Mouse (Mus musculus): ENCODE results near the gene Bdkrb1.
A peak's percentile ranks its signal among the peaks of the same experiment; 100 is the strongest.

Bdkrb1 gene

DNA sequence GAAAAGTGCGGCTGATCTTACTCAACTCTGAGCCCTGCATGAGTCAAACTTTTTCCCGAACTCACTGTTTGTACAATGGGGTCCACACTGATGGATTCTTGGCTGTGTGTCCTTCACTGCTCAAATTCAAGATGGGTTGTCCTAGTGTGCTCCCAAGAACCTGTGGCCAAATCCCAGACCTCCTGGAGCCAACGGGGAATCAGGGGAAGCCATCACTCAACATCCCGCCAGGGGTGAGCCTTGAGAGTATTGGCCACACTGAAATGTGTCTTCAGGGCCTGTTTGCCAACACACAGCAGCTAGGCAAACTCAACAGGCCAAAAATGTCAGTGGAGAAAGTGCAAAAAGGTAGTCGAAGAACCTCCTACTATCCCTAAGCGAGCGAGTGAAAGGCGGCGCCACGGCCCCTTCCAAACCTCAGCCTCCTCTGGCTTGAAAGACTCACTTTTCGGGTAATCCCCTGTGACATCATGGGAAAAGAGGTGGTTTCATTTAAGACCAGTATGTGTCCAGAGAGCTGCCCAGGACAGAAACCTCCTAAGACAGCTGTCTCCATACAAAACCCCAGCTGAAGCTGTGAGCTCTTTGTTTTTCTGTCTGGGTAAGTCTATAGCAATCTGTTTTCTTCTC is at the start of gene Bdkrb1:
Gene Bdkrb1, plus strand, starts transcription at position 505 of the 630 bp plus-strand sequence.
- no peak for DNase-seq

DNA sequence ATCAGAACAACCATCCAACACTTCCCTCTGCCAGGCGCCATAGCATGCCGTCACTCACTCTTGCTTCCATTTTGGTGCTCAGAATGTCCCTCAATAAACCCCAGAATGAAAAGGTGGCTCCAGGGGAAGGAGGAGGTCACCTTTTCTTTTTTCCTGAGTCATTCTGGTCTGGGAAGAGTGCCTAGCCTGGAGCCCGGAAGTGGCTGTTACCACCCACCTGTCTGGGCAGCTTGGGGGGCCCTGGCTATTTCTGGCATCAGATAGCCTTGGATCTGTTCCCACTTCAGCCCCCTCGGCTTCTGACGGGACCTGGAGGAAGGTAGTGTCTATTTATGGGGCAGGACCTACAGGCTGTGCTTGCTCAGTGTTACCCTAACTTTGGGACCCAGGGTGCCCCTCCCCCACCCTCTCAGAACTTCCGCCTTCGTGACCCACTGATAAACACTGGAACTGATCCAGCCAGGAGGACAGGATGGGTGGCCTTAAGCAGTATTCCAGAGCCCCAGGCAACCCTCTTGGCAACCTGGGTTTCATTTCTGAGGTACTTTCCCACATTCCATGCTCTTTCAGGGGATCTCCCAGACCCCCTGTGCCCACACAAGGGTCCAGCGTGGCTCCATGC is 48.6 kb upstream of the Bdkrb1 start:
- no peak for DNase-seq

DNA sequence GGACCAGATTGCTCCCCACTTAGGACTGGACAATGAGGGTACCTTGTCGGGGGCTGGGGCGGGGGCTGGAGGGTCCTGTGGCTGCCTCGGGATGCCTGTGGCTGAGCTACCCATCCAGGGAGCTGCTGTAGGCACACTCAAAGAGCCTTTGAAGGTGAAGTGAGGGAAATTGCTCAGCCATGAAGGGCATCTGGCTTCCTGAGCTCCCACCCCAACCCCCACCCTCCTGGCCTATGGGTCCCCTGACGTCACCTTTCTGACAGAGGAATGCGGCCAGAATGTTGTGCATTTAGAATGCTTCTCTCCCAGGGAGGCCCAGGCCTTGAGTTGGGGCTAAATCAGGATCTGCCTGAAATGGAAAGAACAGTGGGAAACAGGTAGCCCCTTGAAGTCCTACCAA is 47.7 kb upstream of the Bdkrb1 start:
- DNase-seq, result no peak

- no peak for DNase-seq
These were observed 45.5 kb upstream of the Bdkrb1 start for GRCm38 (mm10) chr12:105557250-105557925.

- DNase-seq, result no peak
These were observed 41.8 kb upstream of the Bdkrb1 start for GRCm38 (mm10) chr12:105561007-105561534.

DNA sequence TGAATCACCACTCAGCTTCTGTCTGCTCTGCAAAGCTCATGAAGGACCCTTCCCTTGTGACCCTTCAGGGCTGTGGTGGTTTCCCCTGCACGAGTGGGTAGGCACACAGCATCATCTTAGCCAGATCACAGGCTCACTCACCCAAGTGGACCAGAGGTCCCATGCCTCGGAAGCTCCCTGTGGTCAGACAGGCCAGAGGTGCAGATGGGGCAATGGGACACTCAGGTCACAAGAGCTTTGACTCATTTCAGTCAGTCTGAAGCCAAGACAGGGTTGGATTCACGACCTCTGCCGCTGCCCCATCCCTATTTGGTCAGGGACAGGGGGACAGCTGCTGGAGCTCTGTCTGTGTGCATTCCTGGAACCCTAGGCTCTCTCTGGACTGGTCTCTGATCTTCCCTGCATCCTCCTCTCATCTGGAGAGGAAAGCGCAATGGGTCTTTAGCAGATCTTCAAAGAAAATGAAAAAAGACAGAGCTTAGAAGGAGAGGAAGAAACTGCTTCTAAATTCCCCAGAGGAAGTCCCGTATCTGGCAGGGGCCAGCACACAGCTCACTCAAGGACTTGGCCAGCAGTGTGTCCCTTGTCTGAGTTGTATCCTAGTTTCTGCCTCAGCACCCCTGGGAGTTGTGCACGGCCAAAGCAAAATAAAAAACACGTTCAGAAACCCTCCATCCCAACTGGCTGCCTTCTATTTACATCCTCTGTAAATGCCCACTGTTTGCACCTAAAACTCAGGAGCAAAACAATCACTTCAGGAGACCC is 40.6 kb upstream of the Bdkrb1 start:
- DNase-seq, result no peak

DNA sequence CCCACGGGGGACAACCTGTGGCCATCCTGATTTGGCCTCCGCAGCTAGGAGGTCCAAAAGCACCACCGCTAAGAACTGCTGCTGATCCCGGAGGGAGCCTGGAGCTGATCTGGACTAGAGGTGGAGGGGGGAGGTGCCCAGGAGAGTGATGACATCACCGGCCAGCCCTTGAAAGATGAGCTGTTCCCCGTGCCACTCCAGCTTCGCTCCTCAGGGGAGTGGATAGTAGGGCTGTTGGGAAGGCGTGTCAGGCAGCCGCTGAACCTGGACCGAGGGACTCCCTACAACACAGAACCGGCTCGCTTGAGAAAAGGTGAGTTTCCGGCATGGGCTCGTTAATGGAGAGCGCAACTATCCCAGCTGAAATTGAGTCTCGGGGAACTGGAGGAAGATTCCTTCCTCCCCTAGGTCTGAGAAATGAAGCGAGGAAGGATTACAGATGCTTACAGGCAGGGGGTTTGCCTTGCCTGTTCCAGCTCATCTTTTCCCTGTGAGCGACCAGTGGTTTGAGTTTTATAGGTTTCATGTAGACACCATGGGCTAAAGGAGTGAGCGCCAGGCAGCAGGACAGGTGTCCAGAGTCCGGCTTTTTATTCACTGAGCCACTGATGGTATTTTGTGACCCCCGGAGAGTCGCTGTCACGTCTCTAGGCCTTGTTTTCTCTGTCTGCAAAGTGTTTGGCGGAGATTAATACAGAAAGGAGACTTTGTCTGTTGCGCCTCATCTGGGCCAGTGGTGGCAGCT is 39.8 kb upstream of the Bdkrb1 start, which contains the start of gene Bdkrb2:
Gene Bdkrb2, plus strand, starts transcription at position 291 of the 745 bp plus-strand sequence.
- DNase-seq, result no peak

- no peak for DNase-seq
These were observed 39.1 kb upstream of the Bdkrb1 start for GRCm38 (mm10) chr12:105563726-105564275.

DNA sequence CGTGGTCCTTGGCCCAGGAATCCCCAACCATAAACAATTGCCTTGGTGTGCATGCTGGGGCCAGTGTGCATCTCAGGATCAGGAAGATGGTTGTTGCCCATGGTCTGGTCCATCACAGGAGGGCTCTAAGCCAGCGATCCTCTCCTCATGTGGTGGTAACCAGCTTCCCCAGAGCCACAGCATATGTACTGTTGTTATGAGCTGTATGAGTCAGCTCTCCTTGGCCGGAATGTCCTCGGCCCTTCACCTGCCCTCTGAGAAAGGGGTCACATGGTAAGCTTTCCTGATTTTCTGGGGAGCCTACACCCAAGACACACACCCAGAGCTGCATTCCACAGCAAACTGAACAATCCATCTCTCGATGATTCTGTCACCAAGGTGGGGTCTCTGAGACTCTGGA is 37.7 kb upstream of the Bdkrb1 start:
- DNase-seq, result no peak

- no peak for DNase-seq
These were observed 31.0 kb upstream of the Bdkrb1 start for GRCm38 (mm10) chr12:105571867-105572266.

GRCm38 (mm10) chr12:105572622-105573021 is 30.3 kb upstream of the Bdkrb1 start:
- DNase-seq, result no peak

DNA sequence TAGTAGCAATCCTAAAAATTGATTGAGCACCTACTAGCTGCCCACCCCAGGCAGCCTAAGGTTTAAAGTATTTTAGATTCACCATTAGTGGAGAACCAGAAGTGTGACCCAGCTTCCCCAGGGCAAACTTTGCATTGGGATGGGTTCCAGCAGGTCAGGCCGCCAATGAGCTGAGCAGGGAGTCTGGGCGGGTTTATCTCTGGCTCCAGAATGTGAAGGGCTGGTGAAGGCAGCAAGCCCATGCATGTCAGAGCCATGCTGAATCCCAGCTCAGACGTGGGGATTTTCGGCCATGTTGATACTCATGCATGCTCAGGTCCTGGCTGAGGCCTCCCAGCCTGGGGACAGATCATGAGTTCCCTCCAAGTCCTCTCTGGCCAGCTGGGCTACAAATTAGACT is 28.5 kb upstream of the Bdkrb1 start:
- no peak for DNase-seq

- no peak for DNase-seq
These were observed 22.4 kb upstream of the Bdkrb1 start for GRCm38 (mm10) chr12:105580490-105580889.

- no peak for DNase-seq
These were observed 20.4 kb upstream of the Bdkrb1 start for GRCm38 (mm10) chr12:105582486-105582885.

DNA sequence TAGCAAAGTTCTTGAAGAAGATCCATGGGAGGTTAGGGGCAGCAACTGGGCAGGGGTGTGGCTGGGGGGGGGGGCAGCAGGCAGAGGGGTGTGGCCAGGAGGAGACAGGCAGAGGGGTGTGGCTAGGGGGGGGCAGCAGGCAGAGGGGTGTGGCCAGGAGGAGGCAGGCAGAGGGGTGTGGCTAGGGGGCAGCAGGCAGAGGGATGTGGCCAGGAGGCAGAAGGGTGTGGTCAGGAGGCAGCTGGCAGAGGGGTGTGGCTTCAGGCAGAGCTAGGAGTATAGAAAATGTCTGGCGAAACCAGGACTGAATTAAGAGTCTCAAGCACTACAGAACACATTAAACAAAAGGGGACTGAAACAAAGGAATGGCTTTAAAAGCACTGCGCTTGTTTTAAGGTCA is 19.4 kb upstream of the Bdkrb1 start:
- no peak for DNase-seq

DNA sequence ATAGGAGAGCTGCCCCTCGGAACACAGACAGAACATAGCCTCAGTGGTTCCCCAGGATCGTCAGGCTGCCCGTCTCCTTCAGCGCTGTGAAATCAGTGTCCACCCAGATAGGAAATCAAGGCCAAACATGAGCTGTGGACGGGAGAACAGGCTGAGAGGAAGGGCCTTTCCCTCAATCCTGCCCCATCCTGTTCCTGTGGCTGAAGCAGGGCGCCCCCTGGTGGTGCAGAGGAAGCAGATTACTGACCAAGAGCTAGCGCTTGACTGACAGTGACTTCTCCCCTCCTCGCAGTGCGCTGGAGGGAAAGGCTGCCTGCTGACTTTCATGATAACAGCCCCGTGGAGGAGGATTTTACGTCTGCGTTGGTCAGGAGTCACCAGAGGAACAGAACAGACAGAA is 18.0 kb upstream of the Bdkrb1 start:
- DNase-seq, result peak; percentile 44

DNA sequence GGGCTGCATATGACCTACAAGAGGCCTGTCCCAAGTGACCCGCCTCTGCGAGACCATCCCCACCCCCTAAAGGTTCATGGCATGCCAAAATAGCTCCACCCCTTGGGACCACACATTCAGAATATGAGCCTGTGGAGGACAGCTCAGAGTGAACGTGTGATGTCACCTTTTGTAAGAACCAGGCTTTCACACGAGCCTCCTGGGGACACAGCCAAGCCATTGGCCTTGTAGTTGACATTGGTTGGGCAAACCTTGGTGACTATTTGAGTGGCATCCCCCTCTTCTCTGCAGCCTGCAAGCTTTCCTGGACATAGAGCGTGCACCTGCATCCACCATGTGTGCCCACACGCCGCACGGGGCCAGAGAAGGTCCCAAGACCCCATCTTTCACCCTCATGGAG is 15.4 kb upstream of the Bdkrb1 start:
- DNase-seq, result no peak

GRCm38 (mm10) chr12:105590786-105591185 is 12.1 kb upstream of the Bdkrb1 start:
- DNase-seq, result no peak

DNA sequence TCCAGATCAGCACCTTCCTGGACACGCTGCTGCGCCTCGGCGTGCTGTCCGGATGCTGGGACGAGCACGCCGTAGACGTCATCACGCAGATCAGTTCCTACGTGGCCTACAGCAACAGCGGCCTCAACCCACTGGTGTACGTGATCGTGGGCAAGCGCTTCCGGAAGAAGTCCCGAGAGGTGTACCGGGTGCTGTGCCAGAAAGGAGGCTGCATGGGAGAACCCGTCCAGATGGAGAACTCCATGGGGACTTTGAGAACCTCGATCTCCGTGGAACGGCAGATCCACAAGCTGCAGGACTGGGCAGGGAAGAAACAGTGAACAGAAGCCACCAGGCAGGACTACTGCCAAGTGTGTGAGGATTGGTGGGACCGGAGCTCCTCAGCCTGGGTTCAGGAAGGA is 10.5 kb upstream of the Bdkrb1 start:
- no peak for DNase-seq

- DNase-seq, result no peak
These were observed 9.4 kb upstream of the Bdkrb1 start for GRCm38 (mm10) chr12:105593471-105593870.

GRCm38 (mm10) chr12:105597135-105597534 is 5.8 kb upstream of the Bdkrb1 start:
- no peak for DNase-seq

DNA sequence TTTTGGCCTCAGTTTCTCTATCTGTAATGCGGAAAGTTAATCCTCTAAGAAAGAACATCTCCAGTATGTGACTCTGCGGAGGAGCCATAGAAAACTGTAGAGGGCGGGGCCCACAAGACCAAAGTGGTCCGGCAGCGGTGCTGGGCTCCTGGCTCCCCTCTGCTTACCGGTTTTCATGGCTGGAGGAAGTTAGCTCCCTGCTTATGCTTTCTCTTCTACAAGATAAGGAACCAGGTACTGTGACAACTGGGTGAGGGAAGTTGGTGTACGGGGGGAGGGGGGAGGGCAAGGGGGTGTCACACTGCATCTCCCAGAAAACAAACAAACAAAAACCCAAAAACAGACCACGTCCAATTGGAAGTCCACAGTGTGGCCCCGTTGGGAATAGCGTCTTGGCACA is 4.4 kb upstream of the Bdkrb1 start:
- DNase-seq, result no peak
